Mouse (Mus musculus): ENCODE measurements around the gene A830031A19Rik. TPM values are rescaled to one million over a fixed set of nuclear protein-coding genes. Genes with fewer than 3 reads are reported as not detected.

The A830031A19Rik gene
- polyA plus RNA-seq, 1 experiment from 2014 or later = not detected

DNA sequence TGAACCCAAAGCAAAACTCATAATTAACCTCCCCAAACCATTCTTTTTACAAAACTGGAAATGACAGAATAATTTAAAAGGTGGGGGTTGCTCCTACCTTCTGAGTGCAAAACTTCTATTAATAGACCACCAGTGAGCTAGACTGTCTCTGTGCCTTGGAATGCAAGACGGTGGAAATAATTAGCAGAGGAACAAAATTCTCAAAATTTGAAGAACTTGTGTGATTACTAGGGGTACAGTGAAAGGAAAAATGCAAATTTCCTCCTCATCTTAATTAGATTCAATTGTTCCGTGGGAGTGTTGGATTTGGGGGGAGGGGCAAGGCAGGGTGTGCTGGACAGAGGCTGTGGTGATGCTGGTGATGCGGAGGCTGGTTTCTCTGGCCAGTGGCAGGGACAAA is 23.8 kb upstream of the A830031A19Rik start:
- Histone ChIP-seq H3K4me1 (ENCODE audit: control insufficient read depth, low read depth, low read length) (peaks cover 50% of the 10 kb centered on the region), H3K27me3 (ENCODE audit: control insufficient read depth, insufficient read depth, low read depth, low read length) (no peaks in the 10 kb centered on the region), H3K4me3 (ENCODE audit: low read depth, low read length) (no peak overlapping the region), H3K36me3 (ENCODE audit: control insufficient read depth, insufficient read depth) (no peaks in the 10 kb centered on the region), H3K4me2 (ENCODE audit: low read depth, low read length) (no peak overlapping the region), H3K27ac (ENCODE audit: low read length) (peak overlapping the region; percentile 2; the same call in 1 of the 2 replicates), H3K9me3 (replicated peaks; ENCODE audit: control insufficient read depth, low read length) (no peaks in the 10 kb centered on the region), H3K9ac (ENCODE audit: low read depth, low read length) (no peak overlapping the region)
- WGBS (ENCODE audit: insufficient replicate concordance) = 51% methylated on average over 3 of the region's 3 CpGs
- no peak for ATAC-seq (ENCODE audit: low read depth)

DNA sequence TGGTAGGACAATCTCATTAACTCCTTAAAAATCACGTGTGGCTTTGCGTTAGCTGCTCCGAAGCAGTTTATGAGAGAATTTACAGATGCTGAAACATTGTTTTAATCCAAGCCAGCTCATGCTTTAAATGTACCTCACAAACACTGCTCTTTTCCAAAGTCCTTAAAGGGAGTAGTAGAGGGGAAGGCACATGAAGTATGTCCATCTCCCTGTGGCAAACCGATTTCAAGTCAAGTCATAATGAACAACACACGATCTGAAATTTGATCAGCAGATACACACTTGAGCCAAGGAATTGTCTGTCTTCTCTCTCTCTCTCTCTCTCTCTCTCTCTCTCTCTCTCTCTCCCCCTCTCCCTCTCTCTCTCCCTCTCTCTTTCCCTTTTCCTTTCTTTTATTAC is 23.2 kb upstream of the A830031A19Rik start:
- H3K9me3 ChIP-seq (replicated peaks; ENCODE audit: control insufficient read depth, low read length) = no peaks in the 10 kb centered on the region
- H3K36me3 ChIP-seq (ENCODE audit: control insufficient read depth, insufficient read depth) = no peaks in the 10 kb centered on the region
- WGBS (ENCODE audit: insufficient replicate concordance) = 67% methylated on average over 5 of the region's 5 CpGs
- no peak for ATAC-seq (ENCODE audit: low read depth)
- H3K4me2 ChIP-seq (ENCODE audit: low read depth, low read length) = no peak overlapping the region
- H3K27me3 ChIP-seq (ENCODE audit: control insufficient read depth, insufficient read depth, low read depth, low read length) = no peaks in the 10 kb centered on the region
- H3K4me1 ChIP-seq (ENCODE audit: control insufficient read depth, low read depth, low read length) = peaks cover 48% of the 10 kb centered on the region
- H3K27ac ChIP-seq (ENCODE audit: low read length) = no peak overlapping the region
- H3K9ac ChIP-seq (ENCODE audit: low read depth, low read length) = no peak overlapping the region
- H3K4me3 ChIP-seq (ENCODE audit: low read depth, low read length) = no peak overlapping the region

DNA sequence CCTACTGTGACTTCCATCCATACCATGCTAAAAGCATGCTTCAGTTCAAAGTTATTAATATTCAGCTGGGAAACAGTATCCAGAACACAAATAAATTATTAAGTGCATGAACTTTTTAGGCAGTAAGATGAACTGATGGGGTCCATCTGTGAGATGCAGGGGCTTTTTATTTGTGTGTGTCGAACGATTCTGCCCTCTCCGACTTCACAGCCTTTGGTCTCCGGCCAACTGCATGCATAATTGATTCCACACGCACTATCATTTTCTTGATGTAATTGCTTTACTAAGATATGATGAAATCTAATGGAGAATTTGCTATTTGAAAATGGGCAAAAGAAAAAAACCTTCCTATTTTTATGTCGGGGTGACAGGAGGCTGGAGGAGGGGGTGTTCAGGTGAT is 22.2 kb upstream of the A830031A19Rik start:
- WGBS (ENCODE audit: insufficient replicate concordance) = 73% methylated on average over 6 of the region's 6 CpGs
- Histone ChIP-seq H3K4me2 (ENCODE audit: low read depth, low read length) (no peak overlapping the region), H3K9me3 (replicated peaks; ENCODE audit: control insufficient read depth, low read length) (no peaks in the 10 kb centered on the region), H3K4me1 (ENCODE audit: control insufficient read depth, low read depth, low read length) (peaks cover 46% of the 10 kb centered on the region), H3K27ac (ENCODE audit: low read length) (no peak overlapping the region), H3K36me3 (ENCODE audit: control insufficient read depth, insufficient read depth) (no peaks in the 10 kb centered on the region), H3K9ac (ENCODE audit: low read depth, low read length) (no peak overlapping the region), H3K4me3 (ENCODE audit: low read depth, low read length) (no peak overlapping the region), H3K27me3 (ENCODE audit: control insufficient read depth, insufficient read depth, low read depth, low read length) (no peaks in the 10 kb centered on the region)
- no peak for ATAC-seq (ENCODE audit: low read depth)

DNA sequence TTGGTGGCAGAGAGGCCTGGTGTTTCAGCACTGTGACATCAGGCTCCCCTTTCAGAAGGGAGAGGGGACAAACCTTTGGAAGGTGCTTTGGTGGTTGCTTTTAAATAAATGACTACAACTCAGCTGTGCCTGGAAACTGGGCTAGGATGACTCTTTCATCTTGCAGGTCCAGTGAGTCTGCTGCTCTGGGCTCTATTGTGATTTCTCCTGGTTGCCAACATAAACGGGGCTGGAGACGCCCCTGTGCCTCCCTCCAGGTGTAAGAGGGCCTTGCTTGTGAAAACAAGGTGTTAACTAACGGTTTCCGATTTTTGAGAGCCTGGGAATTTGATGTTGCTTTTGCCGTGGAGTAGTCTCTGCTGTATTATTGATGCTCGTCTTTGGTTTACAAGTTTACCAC is 21.6 kb upstream of the A830031A19Rik start:
- ATAC-seq (ENCODE audit: low read depth) = no peak
- Histone ChIP-seq H3K9me3 (replicated peaks; ENCODE audit: control insufficient read depth, low read length) (no peaks in the 10 kb centered on the region), H3K4me3 (ENCODE audit: low read depth, low read length) (no peak overlapping the region), H3K4me2 (ENCODE audit: low read depth, low read length) (no peak overlapping the region), H3K4me1 (ENCODE audit: control insufficient read depth, low read depth, low read length) (peaks cover 40% of the 10 kb centered on the region), H3K36me3 (ENCODE audit: control insufficient read depth, insufficient read depth) (no peaks in the 10 kb centered on the region), H3K27me3 (ENCODE audit: control insufficient read depth, insufficient read depth, low read depth, low read length) (no peaks in the 10 kb centered on the region), H3K9ac (ENCODE audit: low read depth, low read length) (no peak overlapping the region), H3K27ac (ENCODE audit: low read length) (no peak overlapping the region)
- WGBS (ENCODE audit: insufficient replicate concordance) = 69% methylated on average over 6 of the region's 6 CpGs

DNA sequence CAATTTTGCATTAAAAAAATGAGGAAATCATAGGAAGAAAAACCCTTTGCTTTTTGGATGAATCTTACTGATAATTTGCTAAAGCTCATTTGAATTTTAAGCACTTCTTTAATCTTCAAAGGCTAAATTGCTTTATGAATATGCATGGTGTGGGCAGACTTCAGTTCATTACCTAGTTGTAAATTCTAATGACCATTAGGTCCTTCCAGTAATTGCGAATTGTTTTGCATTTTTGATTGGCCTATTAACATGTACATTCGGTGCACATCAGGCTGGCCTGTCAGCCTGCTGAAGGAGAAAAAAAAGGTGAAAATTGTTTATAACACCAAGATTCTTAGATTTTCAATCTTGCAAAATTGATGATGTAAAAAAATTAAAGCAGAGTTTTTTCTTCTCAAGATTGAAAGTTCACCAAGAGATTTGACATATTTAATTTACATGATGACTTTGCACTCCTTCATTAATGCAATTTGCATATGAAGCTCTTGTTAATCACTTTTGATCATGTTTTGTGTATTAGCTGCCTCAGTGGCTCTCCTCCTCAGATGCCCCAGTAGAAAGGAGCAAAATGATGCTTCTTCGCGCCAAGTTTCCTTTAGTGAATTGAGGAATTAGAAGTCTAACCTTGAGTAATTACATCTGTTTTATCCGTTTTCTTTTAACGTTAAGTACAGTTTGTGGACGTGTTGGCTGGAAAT is 21.0 kb upstream of the A830031A19Rik start:
- no peak for ATAC-seq (ENCODE audit: low read depth)
- H3K27me3 ChIP-seq (ENCODE audit: control insufficient read depth, insufficient read depth, low read depth, low read length) = no peaks in the 10 kb centered on the region
- H3K27ac ChIP-seq (ENCODE audit: low read length) = no peak overlapping the region
- H3K4me1 ChIP-seq (ENCODE audit: control insufficient read depth, low read depth, low read length) = peaks cover 35% of the 10 kb centered on the region
- no peaks in the 10 kb centered on the region for H3K36me3 ChIP-seq (ENCODE audit: control insufficient read depth, insufficient read depth)
- H3K4me3 ChIP-seq (ENCODE audit: low read depth, low read length) = no peak overlapping the region
- H3K9me3 ChIP-seq (replicated peaks; ENCODE audit: control insufficient read depth, low read length) = no peaks in the 10 kb centered on the region
- H3K9ac ChIP-seq (ENCODE audit: low read depth, low read length) = no peak overlapping the region
- H3K4me2 ChIP-seq (ENCODE audit: low read depth, low read length) = no peak overlapping the region
- WGBS (ENCODE audit: insufficient replicate concordance) = 77% methylated on average over 7 of the region's 7 CpGs

DNA sequence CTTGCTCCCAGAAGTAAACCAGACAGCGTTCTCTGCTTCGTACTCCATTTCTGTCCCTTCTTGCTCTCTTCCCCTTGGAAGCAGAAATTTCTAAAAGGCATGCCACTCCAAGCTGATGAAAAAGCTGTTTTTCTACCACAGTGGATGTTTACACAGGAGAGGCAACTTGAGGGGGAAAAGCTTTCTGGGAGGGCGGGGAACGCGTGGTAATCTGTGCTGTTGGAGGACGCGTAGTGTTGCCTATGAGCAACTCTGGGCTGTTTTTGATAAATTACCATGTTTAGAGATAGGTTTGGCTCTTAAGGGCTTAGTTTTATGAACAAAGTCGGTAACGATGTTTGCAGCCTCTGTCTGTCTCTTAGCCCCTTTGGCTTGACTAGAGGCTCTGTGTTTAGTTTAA is 20.4 kb upstream of the A830031A19Rik start:
- WGBS (ENCODE audit: insufficient replicate concordance) = 43% methylated on average over 9 of the region's 9 CpGs
- ATAC-seq (ENCODE audit: low read depth) = no peak; the same call in 1 of the 2 replicates
- Histone ChIP-seq H3K4me1 (ENCODE audit: control insufficient read depth, low read depth, low read length) (peaks cover 29% of the 10 kb centered on the region), H3K27me3 (ENCODE audit: control insufficient read depth, insufficient read depth, low read depth, low read length) (no peaks in the 10 kb centered on the region), H3K9ac (ENCODE audit: low read depth, low read length) (no peak overlapping the region), H3K9me3 (replicated peaks; ENCODE audit: control insufficient read depth, low read length) (no peaks in the 10 kb centered on the region), H3K4me2 (ENCODE audit: low read depth, low read length) (no peak overlapping the region), H3K27ac (ENCODE audit: low read length) (no peak overlapping the region), H3K4me3 (ENCODE audit: low read depth, low read length) (no peak overlapping the region), H3K36me3 (ENCODE audit: control insufficient read depth, insufficient read depth) (0 out of 2 replicates have a peak, but pooled peaks cover 4% of the 10 kb centered on the region)

DNA sequence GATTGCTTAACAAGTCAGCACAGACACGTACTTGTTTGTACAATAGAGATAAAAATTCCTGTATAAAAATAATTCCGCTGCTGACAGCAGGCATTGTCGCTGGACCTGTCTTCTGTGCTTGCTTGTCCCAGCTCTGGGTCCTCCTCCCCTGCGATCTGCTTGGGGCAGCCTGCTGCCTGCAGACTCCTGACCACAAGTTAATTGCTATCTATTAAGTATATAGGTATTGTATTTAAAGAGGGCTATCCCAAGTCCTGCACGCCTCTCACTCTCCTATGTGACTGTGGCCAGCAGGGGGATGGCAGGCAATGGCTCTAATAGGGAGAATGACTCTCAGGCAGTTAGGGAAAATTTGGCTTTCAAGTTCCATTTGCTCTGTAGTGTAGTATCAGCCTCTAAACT is 19.2 kb upstream of the A830031A19Rik start:
- H3K4me1 ChIP-seq (ENCODE audit: control insufficient read depth, low read depth, low read length) = peaks cover 21% of the 10 kb centered on the region
- 0 out of 2 replicates have a peak, but pooled peaks cover 4% of the 10 kb centered on the region for H3K36me3 ChIP-seq (ENCODE audit: control insufficient read depth, insufficient read depth)
- no peak overlapping the region for H3K4me3 ChIP-seq (ENCODE audit: low read depth, low read length)

DNA sequence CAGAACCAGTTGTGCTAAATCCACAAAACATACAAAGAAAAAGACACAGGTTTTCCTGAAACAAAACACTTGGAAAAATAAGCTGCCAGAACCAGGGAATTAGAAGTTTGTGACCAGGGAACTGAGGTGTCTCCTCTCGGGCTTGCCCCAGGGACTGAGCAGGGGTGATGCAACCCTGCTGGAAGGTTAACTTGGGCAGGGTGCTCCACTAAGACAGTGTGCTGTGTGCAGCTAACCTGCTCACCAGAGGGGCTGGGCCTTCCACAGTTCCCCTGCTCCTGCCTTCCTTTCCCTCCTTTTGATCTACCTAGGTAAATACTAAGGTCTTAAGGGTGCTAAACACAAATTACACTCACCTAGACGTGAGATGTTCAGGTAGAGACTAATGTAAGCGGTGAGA is 17.8 kb upstream of the A830031A19Rik start:
- H3K4me3 ChIP-seq (ENCODE audit: low read depth, low read length) = no peak overlapping the region
- H3K9ac ChIP-seq (ENCODE audit: low read depth, low read length) = no peak overlapping the region
- no peaks in the 10 kb centered on the region for H3K9me3 ChIP-seq (replicated peaks; ENCODE audit: control insufficient read depth, low read length)
- H3K4me2 ChIP-seq (ENCODE audit: low read depth, low read length) = no peak overlapping the region
- WGBS (ENCODE audit: insufficient replicate concordance) = 57% methylated on average over 3 of the region's 3 CpGs
- peaks cover 4% of the 10 kb centered on the region; the same call in 1 of the 2 replicates for H3K36me3 ChIP-seq (ENCODE audit: control insufficient read depth, insufficient read depth)
- no peaks in the 10 kb centered on the region for H3K27me3 ChIP-seq (ENCODE audit: control insufficient read depth, insufficient read depth, low read depth, low read length)
- no peak overlapping the region for H3K27ac ChIP-seq (ENCODE audit: low read length)
- H3K4me1 ChIP-seq (ENCODE audit: control insufficient read depth, low read depth, low read length) = peaks cover 16% of the 10 kb centered on the region
- ATAC-seq (ENCODE audit: low read depth) = peak; percentile 58; the same call in 1 of the 2 replicates

More for the DNA sequence above, 19.2 kb upstream of the A830031A19Rik start:
- 44% methylated on average over 5 of the region's 5 CpGs for WGBS (ENCODE audit: insufficient replicate concordance)
- no peak for ATAC-seq (ENCODE audit: low read depth)
- Histone ChIP-seq H3K27me3 (ENCODE audit: control insufficient read depth, insufficient read depth, low read depth, low read length) (no peaks in the 10 kb centered on the region), H3K27ac (ENCODE audit: low read length) (no peak overlapping the region), H3K4me2 (ENCODE audit: low read depth, low read length) (no peak overlapping the region), H3K9me3 (replicated peaks; ENCODE audit: control insufficient read depth, low read length) (no peaks in the 10 kb centered on the region), H3K9ac (ENCODE audit: low read depth, low read length) (no peak overlapping the region)

DNA sequence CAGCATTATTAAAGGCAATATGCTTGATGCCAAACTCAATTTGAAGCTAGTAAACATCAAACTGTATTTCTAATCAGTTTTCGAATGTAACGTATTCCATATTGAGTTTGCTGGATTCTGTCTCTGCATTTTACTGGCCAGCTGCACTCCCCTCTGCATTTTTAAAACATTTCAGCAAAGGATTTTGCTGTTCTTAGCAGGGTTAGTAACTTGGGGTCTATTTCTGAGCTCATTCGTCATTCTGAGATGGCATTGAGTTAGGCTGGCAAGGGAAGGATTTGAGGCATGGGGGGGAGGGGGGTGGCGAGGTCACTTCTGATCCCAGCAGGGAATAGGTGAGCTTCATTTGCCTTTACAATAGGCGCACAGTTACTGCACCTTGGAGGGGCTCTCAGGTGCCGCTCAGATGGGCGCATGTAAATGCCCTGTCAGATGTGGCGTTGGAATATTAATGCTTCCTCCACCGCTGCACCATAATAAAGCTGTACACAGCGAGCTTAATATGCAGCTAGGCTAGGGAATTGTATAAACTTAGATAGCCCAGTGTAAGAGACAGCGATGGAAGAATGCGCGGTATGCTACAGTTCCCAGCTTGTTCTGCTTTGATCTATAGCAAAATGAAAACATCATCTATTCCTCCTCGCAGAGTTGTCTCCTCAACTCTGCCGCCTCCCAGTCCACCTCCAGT is 16.7 kb upstream of the A830031A19Rik start:
- peaks cover 7% of the 10 kb centered on the region; the same call in 1 of the 2 replicates for H3K36me3 ChIP-seq (ENCODE audit: control insufficient read depth, insufficient read depth)
- ATAC-seq (ENCODE audit: low read depth) = no peak
- H3K4me2 ChIP-seq (ENCODE audit: low read depth, low read length) = no peak overlapping the region
- H3K4me1 ChIP-seq (ENCODE audit: control insufficient read depth, low read depth, low read length) = peaks cover 16% of the 10 kb centered on the region
- H3K27me3 ChIP-seq (ENCODE audit: control insufficient read depth, insufficient read depth, low read depth, low read length) = no peaks in the 10 kb centered on the region
- WGBS (ENCODE audit: insufficient replicate concordance) = 72% methylated on average over 15 of the region's 15 CpGs
- no peak overlapping the region for H3K4me3 ChIP-seq (ENCODE audit: low read depth, low read length)
- H3K9me3 ChIP-seq (replicated peaks; ENCODE audit: control insufficient read depth, low read length) = no peaks in the 10 kb centered on the region
- no peak overlapping the region for H3K9ac ChIP-seq (ENCODE audit: low read depth, low read length)
- no peak overlapping the region for H3K27ac ChIP-seq (ENCODE audit: low read length)

All from liver, embryonic 16.5 days (tissue).